Mouse (Mus musculus) CH12.LX (cell line): ENCODE measurements around the gene Prdm2. TPM values are rescaled to one million over a fixed set of nuclear protein-coding genes. Genes with fewer than 3 reads are reported as not detected.

ENCODE experiments used
- DNase-seq: peaks from one replicate; pipeline ENCODE4 v3.0.0-alpha.2; 2013; ENCODE audit errors: extremely low read depth
- H3K27ac ChIP-seq: 2 replicates; pipeline ENCODE4 v1.5.1; 2012; ENCODE audit warnings: low read depth, mild to moderate bottlenecking, control low read depth, moderate library complexity; ENCODE audit not compliant: insufficient read depth
- H3K27me3 ChIP-seq: replicated peaks from 2 replicates; pipeline ENCODE3; 2012; ENCODE audit warnings: inconsistent platforms
- H3K36me3 ChIP-seq, 2 experiments: replicated peaks in 1 of 2; 2 replicates each; pipeline versions ENCODE3 to v1.6.1; 2012; ENCODE audit warnings: inconsistent platforms in 1 of 2, low read length in 1 of 2, mild to moderate bottlenecking in 1 of 2, mixed read lengths in 1 of 2, moderate library complexity in 1 of 2; ENCODE audit not compliant: control insufficient read depth in 1 of 2, insufficient read depth in 1 of 2
- H3K4me1 ChIP-seq, 2 experiments: 2 replicates each; pipeline ENCODE4 v1.6.1; 2012; ENCODE audit warnings: inconsistent platforms in 1 of 2, moderate library complexity in 1 of 2; ENCODE audit not compliant: insufficient read depth in 2 of 2, control insufficient read depth in 1 of 2
- H3K4me2 ChIP-seq: 2 replicates; pipeline ENCODE4 v1.6.1; 2012; ENCODE audit warnings: low read depth, mild to moderate bottlenecking, control low read depth; ENCODE audit not compliant: poor library complexity, insufficient read depth, severe bottlenecking
- H3K4me3 ChIP-seq, 3 experiments: fragments of 150-350 bp in 1 of 3; sonication (generic) in 1 of 3; replicated peaks in 1 of 3; 2 replicates each; pipeline versions ENCODE3 to v1.5.1; 2011 to 2012; ENCODE audit warnings: low read depth in 2 of 3, low read length in 2 of 3, mild to moderate bottlenecking in 2 of 3, moderate library complexity in 2 of 3, control low read depth in 1 of 3, improper control_type of control experiment in 1 of 3, inconsistent platforms in 1 of 3, mixed read lengths in 1 of 3; ENCODE audit not compliant: poor library complexity in 1 of 3
- H3K79me2 ChIP-seq: replicated peaks from 2 replicates; pipeline ENCODE4 v1.6.1; 2012; ENCODE audit warnings: mild to moderate bottlenecking, moderate library complexity; ENCODE audit not compliant: control insufficient read depth, poor library complexity, insufficient read depth, severe bottlenecking; ENCODE audit errors: extremely low read depth
- H3K9ac ChIP-seq: 2 replicates; pipeline ENCODE4 v1.6.1; 2012; ENCODE audit warnings: low read depth, mild to moderate bottlenecking, control low read depth, moderate library complexity; ENCODE audit not compliant: insufficient read depth
- H3K9me3 ChIP-seq: replicated peaks from 2 replicates; pipeline ENCODE3; 2012; ENCODE audit warnings: low read length, inconsistent platforms, mixed read lengths
- BHLHE40 ChIP-seq: IDR thresholded peaks from 2 replicates; pipeline ENCODE4 v1.6.1; 2011; ENCODE audit warnings: mild to moderate bottlenecking, low read depth, low read length, improper control_type of control experiment
- CTCF ChIP-seq, 2 experiments: IDR thresholded peaks in 1 of 2; conservative IDR thresholded peaks in 1 of 2; 2 replicates each; pipeline ENCODE4 v1.5.1; 2011 to 2012; ENCODE audit warnings: low read depth in 2 of 2, low read length in 2 of 2, improper control_type of control experiment in 1 of 2, inconsistent platforms in 1 of 2, mild to moderate bottlenecking in 1 of 2, moderate library complexity in 1 of 2
- E2F4 ChIP-seq: IDR thresholded peaks from 2 replicates; pipeline ENCODE4 v1.6.1; 2011; ENCODE audit warnings: low read depth, low read length, improper control_type of control experiment; ENCODE audit not compliant: insufficient replicate concordance
- ELF1 ChIP-seq: IDR thresholded peaks from 2 replicates; pipeline ENCODE4 v1.6.1; 2014; ENCODE audit warnings: low read depth, mild to moderate bottlenecking, inconsistent platforms, low read length, improper control_type of control experiment
- EP300 ChIP-seq: IDR thresholded peaks from 2 replicates; pipeline ENCODE4 v1.6.1; 2011; ENCODE audit warnings: low read length, improper control_type of control experiment
- ETS1 ChIP-seq: conservative IDR thresholded peaks from 2 replicates; pipeline ENCODE4 v1.6.1; 2012; ENCODE audit warnings: low read depth, mild to moderate bottlenecking, inconsistent platforms, low read length, improper control_type of control experiment, moderate library complexity
- IRF4 ChIP-seq: IDR thresholded peaks from 2 replicates; pipeline ENCODE4 v1.6.1; 2014; ENCODE audit warnings: low read depth, mild to moderate bottlenecking, inconsistent platforms, low read length, improper control_type of control experiment
- MAFK ChIP-seq: IDR thresholded peaks from 2 replicates; pipeline ENCODE4 v1.6.1; 2011; ENCODE audit warnings: low read length, improper control_type of control experiment; ENCODE audit not compliant: insufficient replicate concordance
- MAX ChIP-seq: IDR thresholded peaks from 2 replicates; pipeline ENCODE4 v1.6.1; 2011; ENCODE audit warnings: low read length, improper control_type of control experiment
- MEF2A ChIP-seq: IDR thresholded peaks from 2 replicates; pipeline ENCODE4 v1.6.1; 2014; ENCODE audit warnings: low read depth, mild to moderate bottlenecking, inconsistent platforms, low read length, improper control_type of control experiment, borderline replicate concordance
- MXI1 ChIP-seq: IDR thresholded peaks from 2 replicates; pipeline ENCODE4 v1.6.1; 2011; ENCODE audit warnings: mild to moderate bottlenecking, low read depth, low read length, improper control_type of control experiment
- MYC ChIP-seq: IDR thresholded peaks from 2 replicates; pipeline ENCODE4 v1.6.1; 2011; ENCODE audit warnings: low read depth, mild to moderate bottlenecking, improper control_type of control experiment, low read length
- NELFE ChIP-seq: IDR thresholded peaks from 2 replicates; pipeline ENCODE4 v1.6.1; 2011; ENCODE audit warnings: low read depth, low read length, improper control_type of control experiment
- PAX5 ChIP-seq: IDR thresholded peaks from 2 replicates; pipeline ENCODE4 v1.6.1; 2012; ENCODE audit warnings: low read length, inconsistent platforms, mixed read lengths
- RAD21 ChIP-seq: IDR thresholded peaks from 2 replicates; pipeline ENCODE4 v1.6.1; 2011; ENCODE audit warnings: low read depth, mild to moderate bottlenecking, low read length, improper control_type of control experiment, moderate library complexity
- SIN3A ChIP-seq: IDR thresholded peaks from 2 replicates; pipeline ENCODE4 v1.6.1; 2012; ENCODE audit warnings: low read length, improper control_type of control experiment, inconsistent platforms
- SMC3 ChIP-seq: IDR thresholded peaks from 2 replicates; pipeline ENCODE4 v1.6.1; 2011; ENCODE audit warnings: low read depth, low read length, improper control_type of control experiment
- TBP ChIP-seq: conservative IDR thresholded peaks from 2 replicates; pipeline ENCODE4 v1.6.1; 2011; ENCODE audit warnings: low read depth, low read length, improper control_type of control experiment
- UBTF ChIP-seq: IDR thresholded peaks from 2 replicates; pipeline ENCODE4 v1.6.1; 2012; ENCODE audit warnings: low read depth, mild to moderate bottlenecking, inconsistent platforms, low read length, improper control_type of control experiment, moderate library complexity
- USF1 ChIP-seq: IDR thresholded peaks from 2 replicates; pipeline ENCODE4 v1.6.1; 2014; ENCODE audit warnings: low read depth, mild to moderate bottlenecking, inconsistent platforms, low read length, improper control_type of control experiment
- dilution Hi-C: fragments of 300-500 bp; cut with MboI; formaldehyde crosslinking; loops from 2 replicates; pipeline ENCODE4 v1.14.3; 2020; ENCODE audit warnings: low sequenced_read_pairs; ENCODE audit not compliant: extremely low pct_unique_long_range_greater_than_20kb, extremely low pct_ligation_motif_present
- in situ Hi-C: fragments of 300-500 bp; cut with MboI; formaldehyde crosslinking; loops from 3 replicates; pipeline ENCODE4 v1.14.3; 2019; ENCODE audit warnings: low sequenced_read_pairs, low pct_ligation_motif_present, low pct_unique_long_range_greater_than_20kb, mixed read lengths
- polyA plus RNA-seq: library from polyadenylated mRNA; unstranded; fragments of >175 nt; gene quantifications from 2 replicates; pipeline ENCODE4 v1.2.1, GENCODE M21; 2012; ENCODE audit warnings: low read depth; ENCODE audit not compliant: insufficient read length
- total RNA-seq, 2 experiments: library from RNA; depleted of rRNA; stranded (reverse); fragments of 300-350 nt in 1 of 2; fragments of >200 nt in 1 of 2; gene quantifications; 2 replicates each; pipeline ENCODE4 v1.2.3; 2012 to 2014

Gene Prdm2
- total and polyA plus RNA-seq, 3 experiments, result 3.8 to 16.1 (median 7.1) TPM

DNA sequence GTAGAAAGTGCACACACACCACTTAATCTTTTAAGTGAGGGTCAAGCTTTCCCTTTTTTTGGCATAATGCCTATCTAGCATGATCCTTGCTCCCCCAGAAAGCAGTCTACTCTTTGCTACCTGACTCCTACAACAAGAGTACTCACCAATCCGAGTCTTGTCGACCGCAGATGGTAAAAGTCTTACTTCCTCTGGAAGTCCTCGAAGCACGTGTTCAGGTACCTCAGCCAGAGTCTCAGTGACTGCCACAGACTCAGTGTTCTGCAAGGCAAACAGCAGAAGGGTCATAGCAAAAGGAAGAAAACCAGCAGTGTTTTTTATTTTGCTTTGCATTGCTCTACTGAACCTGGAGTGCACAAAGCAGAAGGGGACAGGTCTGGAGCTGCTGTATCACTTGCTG lies 32.1 kb downstream of the Prdm2 start:
- dilution Hi-C loops, result no loop called here
- TF ChIP-seq CTCF (conservative IDR thresholded peaks at IDR 0.05 in 1 of 2, IDR thresholded peaks at IDR 0.05 in 1 of 2; ENCODE audit: low read depth in 2 of 2, low read length in 2 of 2) (no peak), RAD21 (no peak; the same call in 1 of the 2 replicates), IRF4 (0 out of 2 replicates have a peak, but pooled peaks have one; percentile 51), BHLHE40 (peak; percentile 80), MYC (peak; percentile 96), SIN3A (peak; percentile 72; the same call in 1 of the 2 replicates), MAFK (peak; percentile 36; the same call in 1 of the 2 replicates), EP300 (peak; percentile 40; the same call in 1 of the 2 replicates), MAX (peak; percentile 98), NELFE (0 out of 2 replicates have a peak, but pooled peaks have one; percentile 22), MXI1 (peak; percentile 90), PAX5 (no peak), ELF1 (no peak)
- TF ChIP-seq, all 38 proteins: peak for 9
- no peaks in the 10 kb centered on the region for H3K27me3 ChIP-seq
- H3K9ac ChIP-seq, result no peak overlapping the region; the same call in 1 of the 2 replicates
- H3K27ac ChIP-seq, result peak overlapping the region; percentile 33
- H3K4me1 ChIP-seq, result peaks cover 11 to 41% of the 10 kb centered on the region in 2 experiments
- in situ Hi-C loops, result no loop called here
- no peaks in the 10 kb centered on the region for H3K9me3 ChIP-seq
- peaks cover 25% of the 10 kb centered on the region for H3K79me2 ChIP-seq
- no peak overlapping the region for H3K4me3 ChIP-seq
- peaks cover 15 to 46% of the 10 kb centered on the region in 2 experiments for H3K36me3 ChIP-seq
- peak overlapping the region; percentile 17 for H3K4me2 ChIP-seq
- no peak for DNase-seq

DNA sequence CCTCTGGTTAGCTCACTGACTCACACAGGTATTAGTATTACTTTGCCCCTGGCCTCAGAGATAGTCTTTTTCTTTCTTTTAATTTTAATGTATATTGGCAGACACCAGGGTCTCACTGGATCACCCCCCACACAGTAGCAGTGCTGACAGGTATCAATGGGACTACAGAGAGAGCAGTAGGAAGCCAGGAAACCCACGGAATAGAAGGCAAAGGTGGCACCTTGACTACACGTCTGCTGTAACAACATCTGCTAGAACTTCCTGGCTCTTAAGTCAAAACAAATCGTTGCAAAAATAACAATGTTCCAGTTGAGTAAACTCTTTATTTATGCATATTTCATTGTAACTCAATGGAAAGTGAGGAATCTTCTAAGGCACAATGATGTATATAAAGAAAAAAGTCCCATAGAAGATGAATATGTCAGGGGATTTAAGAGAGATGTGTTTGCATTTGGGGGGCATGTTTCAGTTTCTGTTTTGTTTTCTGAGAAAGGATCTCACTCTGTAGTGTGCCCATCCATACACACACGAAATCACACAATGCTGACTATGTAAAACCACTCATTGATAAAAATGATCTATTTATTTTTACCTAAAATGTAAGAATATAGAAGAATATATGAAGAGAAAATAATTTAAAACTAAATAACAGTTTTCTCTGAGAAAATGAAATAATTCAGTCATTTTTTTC lies 41.0 kb downstream of the Prdm2 start:
- Histone ChIP-seq H3K9me3 (no peaks in the 10 kb centered on the region), H3K9ac (no peak overlapping the region), H3K4me2 (peak overlapping the region; percentile 50), H3K27me3 (no peaks in the 10 kb centered on the region), H3K4me1 (peaks cover 2 to 24% of the 10 kb centered on the region in 2 experiments; a peak in 3 of 4 replicates), H3K4me3 (no peak overlapping the region), H3K36me3 (peaks cover 32 to 64% of the 10 kb centered on the region in 2 experiments), H3K79me2 (0 out of 2 replicates have a peak, but pooled peaks cover 2% of the 10 kb centered on the region), H3K27ac (no peak overlapping the region)
- dilution Hi-C loops, result no loop called here
- TF ChIP-seq USF1 (no peak), SMC3 (no peak), ELF1 (no peak), TBP (no peak), UBTF (no peak), MEF2A (no peak), NELFE (no peak), RAD21 (no peak), EP300 (no peak), MAX (no peak), MXI1 (no peak), E2F4 (no peak), MAFK (no peak), SIN3A (no peak), ETS1 (no peak; the same call in 1 of the 2 replicates)
- in situ Hi-C loops, result no loop called here
- no peak for DNase-seq
